In genomic region chr4:35034504-35035290, GRCm38 (mm10) we compare ENCODE assay signal across 10 mouse cellular contexts.
DNase-seq lines count a peak whose midpoint lies in the region; ATAC-seq and TF ChIP-seq lines count a peak whose summit lies in the region.
"Had no signal": no experiment of that assay in that cellular context is flagged by ENCODE, and none has a peak within 500 bp of the region (broad histone marks: within the 10 kb centered on the region; RNA-seq: fewer than 3 reads in every experiment).

No protein-coding gene starts in this region.

- 50% methylated on average over 18 of the region's 18 CpGs for WGBS in kidney, adult 2 months
- 49% methylated on average over 18 of the region's 18 CpGs for WGBS in intestine, embryonic 14.5 days
- WGBS in liver, embryonic 16.5 days (ENCODE audit: insufficient replicate concordance): 24% methylated on average over 18 of the region's 18 CpGs
- WGBS in midbrain, embryonic 14.5 days: 66% methylated on average over 18 of the region's 18 CpGs

- no peak overlapping the region for H3K4me3 ChIP-seq in kidney, adult 2 months (ENCODE audit: insufficient read depth, low read depth, low read length)
- no peak overlapping the region for H3K4me3 ChIP-seq in intestine, embryonic 14.5 days (ENCODE audit: low read depth, low read length)
- H3K4me3 ChIP-seq in liver, embryonic 16.5 days (ENCODE audit: low read depth, low read length): no peak overlapping the region
- no peak overlapping the region for H3K4me3 ChIP-seq in midbrain, embryonic 14.5 days (replicated peaks; ENCODE audit: low read depth, low read length)
- H3K4me3 ChIP-seq: hindbrain, embryonic 15.5 days; midbrain, embryonic 12.5 days had no signal

- H3K27me3 ChIP-seq in kidney, adult 2 months (replicated peaks; ENCODE audit: control insufficient read depth, insufficient read depth, low read length): no peaks in the 10 kb centered on the region
- no peaks in the 10 kb centered on the region for H3K27me3 ChIP-seq in intestine, embryonic 14.5 days (replicated peaks; ENCODE audit: control insufficient read depth, insufficient read depth, low read length)
- no peaks in the 10 kb centered on the region for H3K27me3 ChIP-seq in liver, embryonic 16.5 days (ENCODE audit: control insufficient read depth, insufficient read depth, low read depth, low read length)
- no peaks in the 10 kb centered on the region for H3K27me3 ChIP-seq in midbrain, embryonic 14.5 days (ENCODE audit: control insufficient read depth, insufficient read depth, low read length)
- H3K27me3 ChIP-seq: hindbrain, embryonic 15.5 days; midbrain, embryonic 12.5 days had no signal

- no peaks in the 10 kb centered on the region for H3K36me3 ChIP-seq in kidney, adult 2 months (ENCODE audit: control insufficient read depth, insufficient read depth, low read length)
- H3K36me3 ChIP-seq in intestine, embryonic 14.5 days (ENCODE audit: control insufficient read depth, insufficient read depth, low read length): no peaks in the 10 kb centered on the region
- H3K36me3 ChIP-seq in liver, embryonic 16.5 days (ENCODE audit: control insufficient read depth, insufficient read depth): no peaks in the 10 kb centered on the region
- no peaks in the 10 kb centered on the region for H3K36me3 ChIP-seq in midbrain, embryonic 14.5 days (ENCODE audit: control insufficient read depth, insufficient read depth, low read length)
- H3K36me3 ChIP-seq: hindbrain, embryonic 15.5 days; midbrain, embryonic 12.5 days had no signal

- TF ChIP-seq POLR2A in kidney, adult 2 months (IDR thresholded peaks at IDR 0.05; ENCODE audit: low read depth, low read length): no peak

- H3K27ac ChIP-seq in kidney, adult 2 months (ENCODE audit: insufficient read depth, low read depth, low read length): no peak overlapping the region
- H3K27ac ChIP-seq in intestine, embryonic 14.5 days (ENCODE audit: low read depth): no peak overlapping the region
- H3K27ac ChIP-seq in liver, embryonic 16.5 days (ENCODE audit: low read length): no peak overlapping the region
- H3K27ac ChIP-seq in midbrain, embryonic 14.5 days (replicated peaks; ENCODE audit: low read depth, low read length): no peak overlapping the region
- H3K27ac ChIP-seq: hindbrain, embryonic 15.5 days; midbrain, embryonic 12.5 days had no signal

- no peak for ATAC-seq in intestine, embryonic 14.5 days (replicated peaks; ENCODE audit: low FRiP score, low TSS enrichment, low read depth)
- ATAC-seq in liver, embryonic 16.5 days (ENCODE audit: low read depth): 0 out of 2 replicates have a peak, but pooled peaks have one; percentile 30
- ATAC-seq in erythroid progenitor cell, adult 5-6 weeks (replicated peaks; ENCODE audit: low FRiP score, poor library complexity, severe bottlenecking): no peak
- no peak for ATAC-seq in midbrain, embryonic 14.5 days (ENCODE audit: low FRiP score, low TSS enrichment)

- no peak overlapping the region for H3K9ac ChIP-seq in intestine, embryonic 14.5 days (ENCODE audit: low read length)
- H3K9ac ChIP-seq in liver, embryonic 16.5 days (ENCODE audit: low read depth, low read length): no peak overlapping the region
- no peak overlapping the region for H3K9ac ChIP-seq in midbrain, embryonic 14.5 days (replicated peaks; ENCODE audit: low read length)
- H3K9ac ChIP-seq: hindbrain, embryonic 15.5 days; midbrain, embryonic 12.5 days had no signal

- 0 out of 2 replicates have a peak overlapping the region, but pooled peaks have one; percentile 11 for H3K4me2 ChIP-seq in intestine, embryonic 14.5 days (ENCODE audit: low read length)
- no peak overlapping the region for H3K4me2 ChIP-seq in liver, embryonic 16.5 days (ENCODE audit: low read depth, low read length)
- no peak overlapping the region for H3K4me2 ChIP-seq in midbrain, embryonic 14.5 days (ENCODE audit: low read length)
- H3K4me2 ChIP-seq: hindbrain, embryonic 15.5 days; midbrain, embryonic 12.5 days had no signal

- H3K9me3 ChIP-seq in intestine, embryonic 14.5 days (ENCODE audit: control insufficient read depth, low read length): 0 out of 2 replicates have a peak, but pooled peaks cover 3% of the 10 kb centered on the region
- H3K9me3 ChIP-seq in liver, embryonic 16.5 days (replicated peaks; ENCODE audit: control insufficient read depth, low read length): no peaks in the 10 kb centered on the region
- no peaks in the 10 kb centered on the region for H3K9me3 ChIP-seq in midbrain, embryonic 14.5 days (ENCODE audit: control insufficient read depth, low read length)
- H3K9me3 ChIP-seq: hindbrain, embryonic 15.5 days; midbrain, embryonic 12.5 days had no signal

- TF ChIP-seq CTCF in kidney, adult 2 months (conservative IDR thresholded peaks at IDR 0.05; ENCODE audit: insufficient read depth, insufficient read length, low read depth, low read length): no peak

- DNase-seq in kidney, adult 2 months: peak; percentile 29
- DNase-seq in kidney, postnatal 10 days: no peak
- DNase-seq in brain, adult 2 months (ENCODE audit: low read depth, low spot score): peak; percentile 14
- DNase-seq in intestine, embryonic 14.5 days (ENCODE audit: low spot score): no peak
- no peak for DNase-seq in midbrain, embryonic 14.5 days
- no peak for DNase-seq in urinary bladder, postnatal 10 days (ENCODE audit: low spot score)

- no peaks in the 10 kb centered on the region for H3K4me1 ChIP-seq in kidney, adult 2 months (ENCODE audit: control insufficient read depth, insufficient read depth, low read length)
- peaks cover 16% of the 10 kb centered on the region; the same call in 1 of the 2 replicates for H3K4me1 ChIP-seq in intestine, embryonic 14.5 days (replicated peaks; ENCODE audit: control insufficient read depth, insufficient read depth, low read length)
- no peaks in the 10 kb centered on the region for H3K4me1 ChIP-seq in liver, embryonic 16.5 days (ENCODE audit: control insufficient read depth, low read depth, low read length)
- no peaks in the 10 kb centered on the region for H3K4me1 ChIP-seq in midbrain, embryonic 14.5 days (ENCODE audit: control insufficient read depth, insufficient read depth, low read length)
- H3K4me1 ChIP-seq: hindbrain, embryonic 15.5 days; midbrain, embryonic 12.5 days had no signal

Comparison
In these comparisons a context has a peak if more than half of its experiments do, and no peak if none do; other contexts are left out.
1. DNase-seq: peak in kidney, adult 2 months (single experiment) and brain, adult 2 months (single experiment); none in kidney, postnatal 10 days (single experiment), intestine, embryonic 14.5 days (single experiment), midbrain, embryonic 14.5 days (single experiment) and urinary bladder, postnatal 10 days (single experiment).